Mouse (Mus musculus): ENCODE data around the gene Xdh. TPM values are rescaled to one million over a fixed set of nuclear protein-coding genes. Genes with fewer than 3 reads are reported as not detected.

Gene Xdh
- polyA plus RNA-seq, 1 experiment from 2014 or later, result 3.4 TPM

GRCm38 (mm10) chr17:73836601-73837000 lies 113.4 kb downstream of the Xdh start:
- ATAC-seq (replicated peaks; ENCODE audit: low FRiP score), result no peak
- Histone ChIP-seq H3K9ac (no peak overlapping the region), H3K4me3 (replicated peaks) (no peak overlapping the region), H3K36me3 (no peaks in the 10 kb centered on the region), H3K4me2 (no peak overlapping the region), H3K9me3 (replicated peaks) (no peaks in the 10 kb centered on the region), H3K4me1 (peaks cover 5% of the 10 kb centered on the region; the same call in 1 of the 2 replicates), H3K27me3 (no peaks in the 10 kb centered on the region), H3K27ac (no peak overlapping the region)
- WGBS, result 92% methylated on average over 3 of the region's 3 CpGs

Other genes starting within 250 kb of the Xdh start
- gene Galnt14, start 239.7 kb downstream of the Xdh start, polyA plus RNA-seq (2015; fragmentation: Nextera tagmentation; extraction: Ambion mirVana), result 13.0 and 14.6 TPM in 2 replicates
- 18.2 and 21.3 TPM in 2 replicates for gene Ehd3, start 146.1 kb downstream of the Xdh start, polyA plus RNA-seq (2015; fragmentation: Nextera tagmentation; extraction: Ambion mirVana)
- gene Srd5a2, start 97.7 kb upstream of the Xdh start, polyA plus RNA-seq (2015; fragmentation: Nextera tagmentation; extraction: Ambion mirVana), result not detected in 2 replicates